Mouse (Mus musculus) heart, adult 2 months (tissue): ENCODE measurements around the gene Osr1.

Experiments used
- CTCF ChIP-seq: fragments of 200-600 bp; IDR thresholded peaks from 2 replicates; pipeline ENCODE4 v1.8.1; 2022; ENCODE audit warnings: antibody characterized with exemption, mild to moderate bottlenecking, moderate library complexity
- POLR2A ChIP-seq: fragments of 200-500 bp; IDR thresholded peaks from 2 replicates; pipeline ENCODE4 v1.6.1; 2011; ENCODE audit warnings: mild to moderate bottlenecking, low read depth, low read length, control low read depth; ENCODE audit not compliant: insufficient read depth

GRCm38 (mm10) chr12:9577610-9578009 lies 7.7 kb downstream of the Osr1 start:
- TF ChIP-seq CTCF, result no peak
- no peak for TF ChIP-seq POLR2A
